Mouse (Mus musculus) spleen, postnatal 4 days (tissue): Measurements from ENCODE around the gene Siah2.

ENCODE experiments used
- DNase-seq, 2 experiments: peaks; one replicate each; pipeline ENCODE4 v3.0.0; 2022; ENCODE audit warnings: low spot score in 2 of 2

Siah2 gene

GRCm38 (mm10) chr3:58695044-58695443 lies 2.8 kb upstream of the Siah2 start:
- DNase-seq: no peak

GRCm38 (mm10) chr3:58693331-58693730 lies 1.1 kb upstream of the Siah2 start:
- DNase-seq: no peak

DNA sequence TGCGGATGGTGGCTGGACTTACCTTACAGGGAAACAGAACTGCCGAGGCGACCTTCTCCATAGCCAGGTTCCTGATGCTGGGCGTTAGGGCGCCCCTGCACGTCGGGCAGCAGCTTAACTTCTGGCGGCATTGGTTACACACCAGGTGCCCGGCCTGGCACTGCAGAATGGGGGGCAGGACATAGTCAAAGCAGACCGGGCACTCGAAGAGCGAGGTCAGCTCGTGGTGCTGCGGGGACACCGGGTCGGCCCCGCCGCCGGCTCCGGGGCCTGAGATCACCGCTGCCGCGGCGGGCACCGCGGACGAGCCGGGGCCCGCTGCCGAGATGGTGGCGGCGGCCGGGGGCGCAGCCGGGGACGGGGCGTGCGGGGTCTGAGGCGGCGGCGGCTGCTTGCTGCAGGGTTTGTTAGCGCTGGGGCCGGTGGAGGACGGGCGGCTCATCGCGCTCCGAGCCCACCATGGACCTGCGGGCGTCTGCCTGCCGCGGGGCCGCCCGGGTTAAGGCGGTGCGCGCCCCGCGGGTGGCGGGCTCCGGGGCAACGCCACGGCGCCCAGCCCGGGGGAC lies 743 bp downstream of the Siah2 start:
- peak; percentile 29 to 71 for DNase-seq

- DNase-seq: peak; percentile 29 to 68
Observed at GRCm38 (mm10) chr3:58690619-58691373, 1.4 kb downstream of the Siah2 start.

- DNase-seq: no peak
Observed at GRCm38 (mm10) chr3:58689721-58690120, 2.5 kb downstream of the Siah2 start.

- DNase-seq: no peak
Observed at GRCm38 (mm10) chr3:58689105-58689504, 3.1 kb downstream of the Siah2 start.

- no peak for DNase-seq
Observed at GRCm38 (mm10) chr3:58688551-58688950, 3.6 kb downstream of the Siah2 start.

- no peak for DNase-seq
Observed at GRCm38 (mm10) chr3:58686922-58687284, 5.3 kb downstream of the Siah2 start.

DNA sequence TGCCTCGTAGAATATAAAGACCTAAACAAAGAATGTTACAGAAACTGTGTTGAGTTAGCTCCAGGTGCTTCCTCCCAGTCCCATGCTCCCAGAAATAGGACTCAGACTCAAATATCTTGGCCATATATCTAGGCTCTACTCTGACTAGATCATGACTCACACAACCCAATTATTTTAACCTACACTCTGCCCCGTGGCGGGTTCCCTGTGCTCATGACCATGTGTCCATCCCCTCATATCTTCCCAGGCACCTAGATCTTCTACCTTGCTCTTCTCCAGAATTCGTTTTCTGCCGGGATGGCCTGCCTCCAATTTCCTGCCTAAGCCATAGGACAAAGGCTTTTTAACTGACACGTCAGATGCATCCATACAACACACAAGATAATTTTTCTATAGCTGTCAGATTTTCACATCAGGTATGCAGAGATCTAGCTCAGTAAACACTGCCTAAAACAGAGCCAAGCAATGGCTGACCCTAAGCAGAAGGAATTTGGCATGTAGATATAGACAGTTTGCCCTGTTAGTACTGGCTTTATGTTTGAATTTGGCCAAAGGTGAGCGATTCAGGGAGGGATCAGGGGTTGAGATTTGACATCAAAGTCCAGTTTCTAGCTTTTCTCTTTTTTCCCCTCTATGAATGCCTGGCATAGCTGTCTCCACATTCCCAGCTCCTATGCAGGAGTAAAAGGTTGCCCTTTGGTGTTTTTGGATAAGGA lies 5.8 kb downstream of the Siah2 start:
- no peak for DNase-seq

GRCm38 (mm10) chr3:58685396-58685795 lies 6.8 kb downstream of the Siah2 start:
- DNase-seq: no peak

DNA sequence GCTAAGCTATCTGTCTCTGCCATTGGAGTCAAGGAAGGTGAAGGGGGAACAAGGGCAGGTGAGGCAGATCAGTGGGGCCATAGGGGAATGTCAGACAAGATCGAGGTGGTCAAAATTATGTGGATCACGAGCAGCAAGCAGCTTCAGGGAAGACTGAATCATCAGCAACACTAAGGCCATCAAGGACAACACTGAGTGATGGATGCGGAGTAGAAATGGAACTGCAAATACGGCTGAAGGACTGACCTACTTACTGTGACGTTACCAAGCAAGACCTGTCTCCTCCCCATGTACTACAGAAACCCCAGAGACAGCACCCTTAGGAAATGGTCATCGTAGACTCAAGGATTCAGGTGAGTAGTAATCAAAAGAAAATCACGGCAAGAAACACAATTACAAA lies 8.9 kb downstream of the Siah2 start:
- DNase-seq: no peak

- no peak for DNase-seq
Observed at GRCm38 (mm10) chr3:58682336-58682735, 9.9 kb downstream of the Siah2 start.

DNA sequence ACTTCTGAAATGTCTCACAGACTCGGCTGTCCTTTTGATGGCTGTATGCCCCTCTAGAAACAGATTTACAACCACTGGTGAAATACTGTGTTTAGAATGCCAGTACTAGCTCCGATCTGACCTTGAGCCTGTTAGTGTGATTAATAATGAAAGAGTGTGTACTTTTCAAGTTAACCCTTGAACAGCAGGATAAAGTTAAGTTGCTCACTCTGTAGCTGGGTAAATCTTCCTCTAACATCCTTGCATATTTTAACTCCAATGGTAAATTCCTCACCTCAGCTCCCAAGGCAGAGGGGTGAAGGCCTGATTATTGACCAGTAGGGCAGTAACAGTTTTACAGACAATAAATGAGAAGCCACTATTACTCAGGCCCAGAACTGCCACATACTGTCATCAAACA lies 10.4 kb downstream of the Siah2 start:
- DNase-seq: no peak

GRCm38 (mm10) chr3:58680943-58681637 lies 11.1 kb downstream of the Siah2 start:
- no peak for DNase-seq

GRCm38 (mm10) chr3:58679996-58680395 lies 12.2 kb downstream of the Siah2 start:
- DNase-seq: no peak

DNA sequence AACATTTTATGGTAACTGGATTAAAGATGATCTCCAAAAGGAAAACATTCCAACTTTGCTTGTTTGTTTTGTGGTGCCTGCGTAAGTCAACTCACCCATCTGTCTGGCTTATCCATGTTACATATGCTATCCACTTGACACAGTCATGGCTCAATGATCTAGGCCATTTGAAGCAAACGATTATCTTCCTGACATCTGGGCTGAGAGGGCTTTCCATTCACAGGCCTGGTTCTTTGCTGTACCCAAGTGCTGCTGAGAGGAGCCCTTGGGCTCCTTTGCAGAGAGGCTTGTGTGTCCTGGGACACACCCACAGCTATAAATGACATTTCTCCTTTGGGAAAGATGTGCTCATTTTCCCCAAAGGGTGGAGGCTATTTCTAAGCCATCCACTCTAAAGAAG lies 13.3 kb downstream of the Siah2 start:
- no peak for DNase-seq

GRCm38 (mm10) chr3:58678384-58678783 lies 13.8 kb downstream of the Siah2 start:
- DNase-seq: no peak

- DNase-seq: no peak
Observed at GRCm38 (mm10) chr3:58677615-58678014, 14.6 kb downstream of the Siah2 start.

GRCm38 (mm10) chr3:58673295-58673694 lies 18.9 kb downstream of the Siah2 start:
- no peak for DNase-seq

DNA sequence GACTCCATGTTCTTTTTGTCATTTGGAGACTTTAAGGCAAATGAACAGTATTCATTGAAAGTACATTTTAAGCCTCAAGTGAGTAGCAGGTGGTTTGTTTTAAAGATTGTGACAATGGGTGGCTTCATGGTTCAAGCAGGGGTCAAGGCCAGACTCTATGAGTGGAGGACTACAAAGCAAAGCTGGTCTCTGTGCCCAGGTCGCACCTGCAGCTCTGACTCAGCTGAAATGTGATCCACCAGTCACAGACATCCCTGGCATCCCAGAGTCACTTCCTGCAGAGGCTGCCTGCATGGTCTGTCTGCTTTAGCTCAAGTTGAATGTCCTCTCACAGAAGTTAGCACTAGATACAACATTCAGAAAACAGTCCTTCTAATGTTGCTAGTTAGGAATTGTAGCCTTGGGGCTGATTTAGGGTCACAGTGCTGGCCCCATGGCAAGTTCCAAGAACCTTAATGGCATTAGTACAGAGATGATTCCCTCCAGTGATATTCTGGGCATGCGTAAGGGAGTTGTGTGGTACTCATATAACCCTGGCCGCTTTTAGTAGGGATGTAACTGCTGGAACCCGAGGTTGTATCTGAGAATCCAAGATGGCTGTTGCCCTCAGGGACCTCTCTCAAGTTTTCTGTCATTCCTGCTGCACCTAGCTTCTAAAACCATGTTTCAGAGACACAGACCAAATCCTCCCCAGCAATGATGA lies 19.6 kb downstream of the Siah2 start:
- DNase-seq: no peak

DNA sequence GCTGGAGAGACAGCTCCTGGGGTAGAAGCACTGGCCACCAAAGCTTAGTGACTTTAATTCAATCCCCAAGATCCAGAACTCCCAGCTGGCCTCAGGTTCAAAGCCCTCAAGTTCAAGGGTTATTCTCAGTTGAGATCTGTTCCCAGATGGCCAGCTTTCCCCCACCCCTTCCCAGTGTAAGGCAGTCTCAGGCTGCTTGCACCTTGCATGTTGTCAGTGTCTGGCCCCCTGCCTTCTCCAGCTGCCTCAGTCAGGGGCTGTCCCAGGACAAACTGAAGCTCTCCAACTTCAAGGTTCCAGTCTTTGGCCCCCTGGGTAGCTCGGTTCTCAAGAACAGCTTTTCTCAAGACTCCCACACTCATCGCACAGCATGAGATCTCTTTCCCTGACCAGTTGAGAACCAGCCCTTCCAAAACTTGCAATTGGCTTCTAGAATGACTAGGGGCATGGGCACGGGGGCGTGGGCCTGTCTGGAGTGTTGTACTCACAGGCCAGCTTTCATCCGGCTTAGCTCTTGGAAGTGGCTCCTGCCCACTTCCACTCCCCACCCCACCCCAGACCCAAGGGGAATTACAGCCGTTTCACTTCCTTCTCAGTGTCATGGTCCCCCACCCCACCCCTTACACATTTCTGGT lies 20.5 kb downstream of the Siah2 start:
- DNase-seq: peak; percentile 20 to 64
